Mouse (Mus musculus): ENCODE data around the gene Cd5. TPM values are rescaled to one million over a fixed set of nuclear protein-coding genes. Genes with fewer than 3 reads are reported as not detected.

Gene Cd5
- polyA plus RNA-seq, 1 experiment from 2014 or later: 0.11 TPM

DNA sequence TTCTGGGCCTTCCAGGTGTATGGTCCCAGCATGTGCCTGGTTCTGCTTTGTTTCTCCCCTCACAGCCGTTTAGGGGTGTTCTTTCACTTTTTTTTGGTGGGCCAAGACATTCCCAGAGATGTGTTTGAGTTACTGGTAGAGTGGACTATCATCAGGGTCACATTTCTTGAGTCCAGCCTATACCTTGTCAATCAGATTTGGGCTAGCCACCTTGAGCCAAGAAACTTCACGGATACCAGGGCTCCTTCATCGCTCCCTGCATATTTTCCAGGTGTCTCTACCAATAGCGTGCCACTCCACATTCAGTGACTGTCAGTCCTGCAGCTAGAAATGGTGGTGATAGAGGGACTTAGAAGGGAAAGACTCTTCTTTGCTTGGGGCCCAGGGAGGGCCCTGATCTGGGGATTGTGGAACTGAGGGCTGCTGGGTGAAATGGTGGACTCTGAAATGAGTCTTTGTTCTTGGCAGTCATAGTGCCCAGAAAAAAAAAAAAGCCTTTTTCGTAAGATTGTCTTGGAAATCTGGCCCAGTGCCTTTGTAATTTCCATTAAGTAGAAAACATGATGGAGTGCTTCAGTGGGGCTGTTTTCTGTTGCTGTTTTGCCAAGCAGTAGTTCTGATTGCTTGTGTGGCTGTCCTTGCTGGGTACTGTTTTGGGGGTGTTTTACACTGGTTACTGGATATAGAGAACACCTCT, 49.2 kb downstream of the Cd5 start:
- peak overlapping the region; percentile 78 for H3K9ac ChIP-seq (ENCODE audit: low read depth, low read length)
- WGBS: 48% methylated on average over 5 of the region's 5 CpGs
- H3K9me3 ChIP-seq (replicated peaks; ENCODE audit: low read length): no peaks in the 10 kb centered on the region
- no peak for TF ChIP-seq CTCF (IDR thresholded peaks at IDR 0.05; ENCODE audit: low read depth)
- H3K4me2 ChIP-seq (ENCODE audit: low read length): peak overlapping the region; percentile 59
- H3K36me3 ChIP-seq (ENCODE audit: insufficient read depth, low read length): no peaks in the 10 kb centered on the region
- no peaks in the 10 kb centered on the region for H3K27me3 ChIP-seq (ENCODE audit: insufficient read depth, low read length)
- peak overlapping the region; percentile 92 for H3K27ac ChIP-seq
- ATAC-seq (replicated peaks; ENCODE audit: low FRiP score, low read depth): no peak
- no peak for DNase-seq (ENCODE audit: low spot score)
- peaks cover 25% of the 10 kb centered on the region for H3K4me1 ChIP-seq (replicated peaks; ENCODE audit: insufficient read depth, low read length)
- H3K4me3 ChIP-seq (replicated peaks; ENCODE audit: low read depth, low read length): peak overlapping the region; percentile 64

DNA sequence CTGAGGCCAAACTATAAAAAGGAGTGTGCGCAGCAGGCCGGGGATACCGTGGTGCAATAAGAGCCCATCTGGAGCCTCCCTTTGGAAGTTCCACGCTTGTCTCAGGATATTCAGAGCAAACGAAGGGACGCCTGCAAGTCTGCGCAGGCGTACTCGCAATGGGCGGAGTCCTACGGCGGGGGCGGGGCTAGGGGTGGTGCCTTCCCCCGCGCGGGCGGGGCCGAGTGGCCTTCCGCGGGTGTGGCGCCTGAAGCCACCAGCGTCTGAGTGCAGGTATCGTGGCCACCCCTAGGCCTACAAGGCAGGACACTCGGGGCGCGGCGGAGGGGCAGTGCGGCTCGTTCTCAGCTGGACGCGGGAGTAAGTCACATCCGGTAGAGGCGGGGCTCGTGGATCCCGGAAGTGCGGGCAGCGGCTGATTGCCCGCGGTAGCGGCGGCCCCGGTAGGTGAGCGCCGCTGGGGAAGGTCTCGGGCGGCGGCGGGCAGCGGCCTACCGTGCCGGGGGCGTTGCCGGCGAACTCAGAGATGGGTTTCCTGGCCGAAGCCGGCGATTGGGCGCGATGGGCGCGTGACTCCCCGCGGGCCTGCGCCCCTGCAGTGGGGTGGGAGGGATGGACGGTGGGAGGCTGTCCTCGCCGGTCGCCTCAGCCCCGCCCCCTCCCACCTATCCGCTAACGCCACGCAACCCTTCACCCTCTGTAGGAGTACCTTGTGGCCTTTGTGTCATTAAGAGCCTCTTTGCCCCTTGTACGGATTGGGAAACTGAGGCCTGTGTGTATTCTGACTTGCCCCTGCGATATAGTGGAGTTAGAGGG, 50.1 kb downstream of the Cd5 start, which contains the start of gene Vps37c:
Gene Vps37c, plus strand, starts transcription at position 199 of the 816 bp plus-strand sequence.
- Histone ChIP-seq H3K9me3 (replicated peaks; ENCODE audit: low read length) (no peaks in the 10 kb centered on the region), H3K27me3 (ENCODE audit: insufficient read depth, low read length) (no peaks in the 10 kb centered on the region), H3K27ac (peak within 1 kb of the TSS; percentile 92), H3K36me3 (ENCODE audit: insufficient read depth, low read length) (no peaks in the 10 kb centered on the region), H3K4me1 (replicated peaks; ENCODE audit: insufficient read depth, low read length) (peaks cover 21% of the 10 kb centered on the region), H3K9ac (ENCODE audit: low read depth, low read length) (peak within 1 kb of the TSS; percentile 78), H3K4me3 (replicated peaks; ENCODE audit: low read depth, low read length) (peak within 1 kb of the TSS; percentile 64), H3K4me2 (ENCODE audit: low read length) (peak within 1 kb of the TSS; percentile 59)
- under 1% methylated on average over 64 of the region's 74 CpGs for WGBS
- no peak for TF ChIP-seq CTCF (IDR thresholded peaks at IDR 0.05; ENCODE audit: low read depth)
- ATAC-seq (replicated peaks; ENCODE audit: low FRiP score, low read depth) (peak; percentile 93), DNase-seq (ENCODE audit: low spot score) (peak; percentile 89)

GRCm38 (mm10) chr19:10685727-10686126, 53.1 kb downstream of the Cd5 start:
- peaks cover 19% of the 10 kb centered on the region for H3K4me1 ChIP-seq (replicated peaks; ENCODE audit: insufficient read depth, low read length)
- DNase-seq (ENCODE audit: low spot score): no peak
- ATAC-seq (replicated peaks; ENCODE audit: low FRiP score, low read depth): no peak
- TF ChIP-seq CTCF (IDR thresholded peaks at IDR 0.05; ENCODE audit: low read depth): no peak
- H3K4me3 ChIP-seq (replicated peaks; ENCODE audit: low read depth, low read length): no peak overlapping the region
- no peaks in the 10 kb centered on the region for H3K36me3 ChIP-seq (ENCODE audit: insufficient read depth, low read length)
- no peak overlapping the region for H3K4me2 ChIP-seq (ENCODE audit: low read length)
- H3K9me3 ChIP-seq (replicated peaks; ENCODE audit: low read length): no peaks in the 10 kb centered on the region
- H3K9ac ChIP-seq (ENCODE audit: low read depth, low read length): no peak overlapping the region
- 87% methylated on average over 2 of the region's 2 CpGs for WGBS
- H3K27me3 ChIP-seq (ENCODE audit: insufficient read depth, low read length): no peaks in the 10 kb centered on the region
- no peak overlapping the region for H3K27ac ChIP-seq

DNA sequence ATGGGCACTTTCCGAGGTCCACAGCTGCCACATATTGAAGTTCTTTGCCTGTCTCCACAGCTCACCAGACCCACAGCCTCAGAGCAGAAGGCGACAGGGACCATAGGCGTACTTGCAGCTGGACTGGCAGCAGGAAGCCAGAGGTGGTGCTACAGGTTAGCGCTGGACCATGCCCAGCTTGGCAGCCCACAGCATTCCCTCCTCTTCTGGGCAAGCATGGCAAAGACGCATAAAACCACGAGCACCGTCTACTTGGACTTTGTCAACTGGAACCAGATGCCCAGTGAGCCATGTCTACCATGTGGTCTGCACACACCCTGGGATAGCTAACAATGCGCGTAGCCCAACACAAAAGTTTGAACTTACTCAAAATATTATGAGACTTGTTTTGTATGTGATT, 53.7 kb downstream of the Cd5 start:
- H3K9me3 ChIP-seq (replicated peaks; ENCODE audit: low read length): no peaks in the 10 kb centered on the region
- 71% methylated on average over 9 of the region's 9 CpGs for WGBS
- H3K4me2 ChIP-seq (ENCODE audit: low read length): no peak overlapping the region
- no peak overlapping the region for H3K9ac ChIP-seq (ENCODE audit: low read depth, low read length)
- no peak overlapping the region for H3K27ac ChIP-seq
- no peaks in the 10 kb centered on the region for H3K36me3 ChIP-seq (ENCODE audit: insufficient read depth, low read length)
- peak; percentile 37; the same call in 1 of the 2 replicates for TF ChIP-seq CTCF (IDR thresholded peaks at IDR 0.05; ENCODE audit: low read depth)
- DNase-seq (ENCODE audit: low spot score): no peak
- ATAC-seq (replicated peaks; ENCODE audit: low FRiP score, low read depth): no peak
- peaks cover 12% of the 10 kb centered on the region for H3K4me1 ChIP-seq (replicated peaks; ENCODE audit: insufficient read depth, low read length)
- no peak overlapping the region for H3K4me3 ChIP-seq (replicated peaks; ENCODE audit: low read depth, low read length)
- no peaks in the 10 kb centered on the region for H3K27me3 ChIP-seq (ENCODE audit: insufficient read depth, low read length)

DNA sequence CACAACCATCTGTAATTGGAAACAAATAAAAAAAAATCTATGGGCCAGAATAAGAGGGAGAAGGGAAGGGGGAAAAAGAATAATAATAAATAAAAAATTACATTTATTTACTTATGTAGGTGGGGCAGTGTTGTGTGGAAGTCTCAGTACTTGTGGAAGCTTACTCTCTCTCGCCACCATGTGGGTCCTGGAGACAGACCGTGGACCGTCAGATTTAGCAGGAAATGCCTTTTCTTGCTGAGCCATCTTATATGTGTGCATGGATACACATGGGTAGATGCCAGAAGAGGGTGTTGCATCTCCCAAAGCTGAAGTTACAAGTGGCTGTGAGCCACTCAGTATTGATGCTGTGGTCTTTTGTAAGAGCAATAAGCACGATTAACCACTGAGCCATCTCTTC, 57.2 kb downstream of the Cd5 start:
- Histone ChIP-seq H3K4me1 (replicated peaks; ENCODE audit: insufficient read depth, low read length) (0 out of 2 replicates have a peak, but pooled peaks cover 3% of the 10 kb centered on the region), H3K27ac (no peak overlapping the region), H3K9ac (ENCODE audit: low read depth, low read length) (no peak overlapping the region), H3K4me3 (replicated peaks; ENCODE audit: low read depth, low read length) (no peak overlapping the region), H3K4me2 (ENCODE audit: low read length) (no peak overlapping the region), H3K36me3 (ENCODE audit: insufficient read depth, low read length) (no peaks in the 10 kb centered on the region), H3K27me3 (ENCODE audit: insufficient read depth, low read length) (no peaks in the 10 kb centered on the region), H3K9me3 (replicated peaks; ENCODE audit: low read length) (no peaks in the 10 kb centered on the region)
- no peak for DNase-seq (ENCODE audit: low spot score)
- ATAC-seq (replicated peaks; ENCODE audit: low FRiP score, low read depth): no peak
- WGBS: 49% methylated on average over 4 of the region's 4 CpGs
- TF ChIP-seq CTCF (IDR thresholded peaks at IDR 0.05; ENCODE audit: low read depth): peak; percentile 20; the same call in 1 of the 2 replicates

- no peak for DNase-seq (ENCODE audit: low spot score)
- no peak for TF ChIP-seq CTCF (IDR thresholded peaks at IDR 0.05; ENCODE audit: low read depth)
- ATAC-seq (replicated peaks; ENCODE audit: low FRiP score, low read depth): no peak
- H3K27ac ChIP-seq: no peak overlapping the region
- 61% methylated on average over 1 of the region's 1 CpGs for WGBS
- H3K4me1 ChIP-seq (replicated peaks; ENCODE audit: insufficient read depth, low read length): no peaks in the 10 kb centered on the region
- H3K36me3 ChIP-seq (ENCODE audit: insufficient read depth, low read length): no peaks in the 10 kb centered on the region
- no peak overlapping the region for H3K4me3 ChIP-seq (replicated peaks; ENCODE audit: low read depth, low read length)
- H3K4me2 ChIP-seq (ENCODE audit: low read length): no peak overlapping the region
- H3K27me3 ChIP-seq (ENCODE audit: insufficient read depth, low read length): no peaks in the 10 kb centered on the region
- no peaks in the 10 kb centered on the region for H3K9me3 ChIP-seq (replicated peaks; ENCODE audit: low read length)
- H3K9ac ChIP-seq (ENCODE audit: low read depth, low read length): no peak overlapping the region
These were observed 60.1 kb downstream of the Cd5 start for GRCm38 (mm10) chr19:10678772-10679067.

Data from kidney, postnatal 0 days (tissue).